Mouse (Mus musculus) forebrain, embryonic 10.5 days (tissue): ENCODE measurements around the gene Xrcc4. TPM values are rescaled to one million over a fixed set of nuclear protein-coding genes. Genes with fewer than 3 reads are reported as not detected.

ENCODE experiments used
- DNase-seq: peaks from one replicate; pipeline ENCODE4 v3.0.0-alpha.2; 2017; ENCODE audit warnings: low spot score; ENCODE audit errors: extremely low spot score
- H3K27ac ChIP-seq: fragments of 300-500 bp; sonication (generic); 2 replicates; pipeline ENCODE4 v1.5.1; 2016; ENCODE audit warnings: mild to moderate bottlenecking
- H3K27me3 ChIP-seq: fragments of 300-500 bp; sonication (generic); 2 replicates; pipeline ENCODE4 v1.6.1; 2016; ENCODE audit warnings: mild to moderate bottlenecking; ENCODE audit not compliant: poor library complexity, severe bottlenecking
- H3K36me3 ChIP-seq: fragments of 300-500 bp; sonication (generic); replicated peaks from 2 replicates; pipeline ENCODE4 v1.6.1; 2016; ENCODE audit warnings: mild to moderate bottlenecking, moderate library complexity
- H3K4me1 ChIP-seq: fragments of 300-500 bp; sonication (generic); 2 replicates; pipeline ENCODE4 v1.6.1; 2016
- H3K4me3 ChIP-seq: fragments of 300-500 bp; sonication (generic); 2 replicates; pipeline ENCODE4 v1.5.1; 2016; ENCODE audit warnings: mild to moderate bottlenecking, moderate library complexity
- H3K9me3 ChIP-seq: fragments of 300-500 bp; sonication (generic); 2 replicates; pipeline ENCODE4 v1.6.1; 2016; ENCODE audit warnings: mild to moderate bottlenecking, moderate library complexity
- WGBS: fragments of 180-500 bp; shearing (Covaris S2); methylation state at CpG from one replicate; pipeline ENCODE4 v1.1.7; 2016; 5-methylcytosine and 5-hydroxymethylcytosine counted together
- polyA plus RNA-seq: library from polyadenylated mRNA; unstranded; fragments of >200 nt; fragmentation: Nextera tagmentation; extraction: Ambion mirVana; gene quantifications from 2 replicates; pipeline ENCODE4 v1.2.1, GENCODE M21; 2016

The Xrcc4 gene
- polyA plus RNA-seq, 1 experiment from 2014 or later = 9.5 TPM

DNA sequence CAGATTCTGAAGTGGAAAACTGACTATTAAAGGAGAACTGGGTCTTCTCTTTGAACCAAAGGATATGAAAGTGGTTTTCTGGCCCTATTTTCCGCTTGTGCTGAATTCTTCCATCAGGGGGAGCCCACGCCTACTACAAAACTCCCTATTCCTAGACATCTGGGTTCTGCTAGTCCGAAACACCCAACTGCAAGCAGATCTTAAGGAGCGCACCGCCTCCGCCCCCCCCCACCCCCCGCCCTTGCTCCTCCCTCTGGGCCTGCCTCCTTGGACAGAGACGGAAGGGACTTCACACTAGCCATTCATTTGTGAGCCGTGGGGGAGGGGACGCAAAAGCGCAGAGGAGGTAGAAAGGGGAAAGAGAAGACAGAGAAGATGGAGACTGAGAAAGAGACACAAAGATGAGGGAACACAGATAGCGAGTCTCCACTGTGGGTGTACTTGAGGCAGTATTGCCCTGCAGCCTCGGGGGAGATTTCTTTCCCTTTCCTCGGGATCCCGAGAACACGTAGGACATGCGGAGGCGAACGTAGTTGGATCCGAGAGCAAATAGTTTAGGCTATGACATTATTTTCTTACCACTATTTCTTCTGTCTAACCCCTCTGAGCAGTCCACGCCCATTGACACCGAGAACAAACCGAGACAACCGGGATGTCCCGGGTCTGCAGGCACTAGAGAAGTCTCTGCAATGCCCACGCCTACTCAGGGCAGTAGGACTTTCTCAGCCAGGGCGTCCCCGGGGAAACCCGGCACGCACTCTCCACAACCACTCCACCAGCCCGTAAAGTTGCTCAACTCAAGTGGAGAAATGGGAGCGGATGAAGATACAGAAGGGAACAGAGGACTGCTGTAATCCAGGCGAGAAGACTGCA lies 348.9 kb downstream of the Xrcc4 start:
- peaks cover 10% of the 10 kb centered on the region; the same call in 1 of the 2 replicates for H3K27me3 ChIP-seq
- no peaks in the 10 kb centered on the region for H3K9me3 ChIP-seq
- WGBS = 0% methylated on average over 33 of the region's 33 CpGs
- H3K4me3 ChIP-seq = peak overlapping the region; percentile 74
- H3K36me3 ChIP-seq = no peaks in the 10 kb centered on the region
- peaks cover 55% of the 10 kb centered on the region for H3K4me1 ChIP-seq
- DNase-seq = peak; percentile 92
- H3K27ac ChIP-seq = peak overlapping the region; percentile 95

DNA sequence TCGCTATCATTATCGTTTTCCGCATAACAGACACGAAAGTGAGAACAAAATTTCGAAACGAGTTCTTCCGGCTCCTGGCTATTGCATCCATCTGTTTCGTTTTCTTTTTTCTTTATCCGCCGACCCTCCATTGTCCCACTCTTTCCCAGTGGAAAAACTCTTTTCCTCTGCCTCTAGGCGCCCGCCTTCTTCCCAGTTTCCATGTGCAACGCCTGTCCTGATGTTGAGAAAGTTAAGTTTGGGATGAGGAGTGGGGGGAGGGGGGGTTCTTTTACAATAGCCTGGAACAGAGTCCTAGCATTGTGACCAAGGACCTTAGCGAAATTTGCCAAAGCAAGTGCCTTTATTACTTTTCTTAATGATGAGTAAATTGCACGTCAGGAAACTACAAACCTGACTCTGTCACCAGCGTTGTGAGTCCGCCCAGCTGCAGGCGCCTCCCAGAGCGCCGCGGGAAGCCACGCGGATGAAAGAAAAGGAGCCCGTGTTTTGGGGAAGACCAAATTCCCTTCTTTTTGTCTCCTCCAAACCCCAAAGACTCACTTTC lies 349.6 kb downstream of the Xrcc4 start:
- H3K27me3 ChIP-seq = peaks cover 10% of the 10 kb centered on the region; the same call in 1 of the 2 replicates
- H3K4me3 ChIP-seq = peak overlapping the region; percentile 74
- H3K27ac ChIP-seq = peak overlapping the region; percentile 95
- no peak for DNase-seq
- peaks cover 53% of the 10 kb centered on the region for H3K4me1 ChIP-seq
- H3K9me3 ChIP-seq = no peaks in the 10 kb centered on the region
- H3K36me3 ChIP-seq = no peaks in the 10 kb centered on the region
- under 1% methylated on average over 24 of the region's 24 CpGs for WGBS

DNA sequence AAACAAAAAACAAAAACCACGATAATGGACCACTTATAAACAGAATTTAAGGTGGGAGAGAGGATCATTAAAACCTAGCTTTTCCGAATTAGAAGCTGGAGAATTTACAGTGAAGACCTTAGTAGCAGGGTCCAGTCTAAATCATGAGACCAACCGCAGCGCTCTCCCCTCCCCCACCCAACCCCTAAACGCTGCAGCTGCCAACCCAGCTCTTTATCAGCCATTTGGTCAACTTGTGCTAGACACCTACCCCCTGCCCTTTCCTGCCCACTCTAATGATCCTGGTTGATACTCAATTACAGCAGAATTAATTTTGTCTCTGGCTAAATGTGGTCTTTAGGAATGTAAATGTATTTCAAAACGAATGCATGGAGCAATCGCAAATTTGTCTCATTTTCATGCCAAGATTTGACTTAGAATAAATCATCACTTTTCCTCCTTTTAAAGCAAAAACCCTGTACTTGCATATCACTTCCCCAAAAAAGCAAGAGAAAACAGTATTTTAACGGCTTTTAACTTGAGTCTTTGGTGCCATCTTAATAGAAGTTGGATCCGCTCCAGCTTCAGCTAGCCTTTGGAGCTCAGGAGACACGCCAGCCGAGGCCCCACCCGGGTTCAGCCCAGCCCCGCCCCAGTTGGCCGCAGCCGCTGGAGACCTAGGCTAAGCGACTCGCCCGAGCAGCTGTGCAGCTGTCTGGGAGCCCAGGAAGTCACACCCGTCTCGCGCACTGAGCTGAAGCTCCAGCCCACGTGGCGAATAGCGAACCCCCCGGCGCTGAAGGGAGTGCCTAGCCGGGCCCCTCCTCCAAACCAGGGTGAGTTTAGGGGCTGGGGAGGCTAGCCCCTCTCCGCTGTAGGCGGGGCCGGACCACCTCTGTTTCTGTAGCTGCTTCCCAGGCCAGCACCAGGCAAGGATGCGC lies 350.4 kb downstream of the Xrcc4 start:
- H3K4me1 ChIP-seq = peaks cover 53% of the 10 kb centered on the region
- DNase-seq = peak; percentile 78
- H3K27ac ChIP-seq = peak overlapping the region; percentile 95
- 2% methylated on average over 31 of the region's 31 CpGs for WGBS
- peak overlapping the region; percentile 74 for H3K4me3 ChIP-seq
- H3K36me3 ChIP-seq = no peaks in the 10 kb centered on the region
- peaks cover 8% of the 10 kb centered on the region; the same call in 1 of the 2 replicates for H3K27me3 ChIP-seq
- H3K9me3 ChIP-seq = no peaks in the 10 kb centered on the region

DNA sequence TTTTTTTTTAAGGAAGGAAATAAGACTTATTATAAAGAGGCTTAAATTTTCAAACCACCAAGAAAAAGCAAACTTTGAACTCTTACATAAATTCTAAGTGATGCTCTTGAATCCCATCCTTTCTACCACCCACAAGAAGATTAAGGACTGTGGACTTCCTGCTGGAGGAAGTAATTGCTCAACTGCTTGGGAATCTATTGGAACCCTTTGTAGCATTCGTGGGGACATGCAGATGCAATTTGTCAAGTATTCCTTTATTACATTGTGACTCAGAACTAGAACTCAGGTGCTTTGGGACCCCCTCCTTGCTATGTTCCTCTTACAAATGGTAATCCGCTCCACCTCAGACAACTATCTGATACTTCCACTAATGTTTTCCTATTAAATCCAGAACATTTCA lies 351.1 kb downstream of the Xrcc4 start:
- no peaks in the 10 kb centered on the region for H3K36me3 ChIP-seq
- H3K27ac ChIP-seq = no peak overlapping the region
- WGBS = 30% methylated on average over 2 of the region's 2 CpGs
- no peaks in the 10 kb centered on the region for H3K9me3 ChIP-seq
- peaks cover 46% of the 10 kb centered on the region for H3K4me1 ChIP-seq
- no peak for DNase-seq
- peak overlapping the region; percentile 74; the same call in 1 of the 2 replicates for H3K4me3 ChIP-seq
- 0 out of 2 replicates have a peak, but pooled peaks cover under 1% of the 10 kb centered on the region for H3K27me3 ChIP-seq

DNA sequence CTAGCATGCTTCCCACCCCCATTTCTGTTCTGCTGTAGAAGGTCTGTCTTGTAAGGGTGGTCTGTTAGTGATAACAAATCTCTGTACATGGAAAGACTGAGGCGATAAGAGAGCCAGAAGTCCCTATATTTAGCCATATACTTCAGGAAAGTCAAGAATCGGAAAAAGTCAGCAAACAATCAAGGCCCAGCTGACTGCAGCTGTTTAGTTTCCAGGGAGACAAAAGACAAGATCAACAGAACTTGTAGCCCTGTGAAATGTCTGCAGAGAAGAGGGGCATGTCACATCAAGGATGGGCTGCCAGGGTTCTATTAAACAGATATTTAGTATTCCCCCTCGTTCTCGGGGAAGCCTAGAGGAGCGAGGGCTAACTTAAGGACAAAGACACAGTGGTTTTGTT lies 354.3 kb downstream of the Xrcc4 start:
- H3K4me1 ChIP-seq = peaks cover 25% of the 10 kb centered on the region
- no peak overlapping the region for H3K4me3 ChIP-seq
- WGBS = 84% methylated on average over 5 of the region's 5 CpGs
- no peaks in the 10 kb centered on the region for H3K27me3 ChIP-seq
- DNase-seq = no peak
- no peaks in the 10 kb centered on the region for H3K9me3 ChIP-seq
- H3K36me3 ChIP-seq = peaks cover 8% of the 10 kb centered on the region
- no peak overlapping the region for H3K27ac ChIP-seq

DNA sequence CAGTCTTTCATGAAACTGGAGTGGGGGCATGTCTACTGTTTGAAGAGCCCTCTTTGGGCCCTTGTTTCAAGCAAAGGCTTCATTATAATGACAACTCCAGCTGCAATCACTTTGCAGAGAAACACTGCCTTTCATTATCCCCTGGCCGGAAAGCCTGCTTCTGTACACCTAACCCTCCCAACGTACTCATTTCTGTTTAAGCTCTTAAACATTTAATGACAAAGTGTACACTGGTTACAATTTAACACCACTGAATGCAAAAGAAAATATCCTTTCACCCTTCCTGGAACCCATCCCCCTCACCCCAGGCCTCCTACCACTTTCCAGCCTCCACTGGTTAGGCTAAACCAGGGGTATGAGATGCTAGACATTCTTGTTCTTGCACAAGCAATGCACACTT lies 362.9 kb downstream of the Xrcc4 start:
- 65% methylated on average over 2 of the region's 2 CpGs for WGBS
- no peaks in the 10 kb centered on the region for H3K9me3 ChIP-seq
- no peaks in the 10 kb centered on the region for H3K4me1 ChIP-seq
- H3K4me3 ChIP-seq = no peak overlapping the region
- no peak for DNase-seq
- peaks cover 60% of the 10 kb centered on the region for H3K36me3 ChIP-seq
- H3K27me3 ChIP-seq = no peaks in the 10 kb centered on the region
- H3K27ac ChIP-seq = no peak overlapping the region

Other genes starting within 250 kb of the Xrcc4 start
- 59.5 and 67.8 TPM in 2 replicates for gene Tmem167, start 485 bp downstream of the Xrcc4 start, polyA plus RNA-seq